Comparison of ENCODE assay signal across 8 mouse cellular contexts in genomic region chr5:130163670-130164069, GRCm38 (mm10). TPM values are rescaled to one million over a fixed set of nuclear protein-coding genes. Genes with fewer than 3 reads are reported as not detected.
A peak's percentile ranks its signal among the peaks of the same experiment; 100 is the strongest.
DNase-seq lines count a peak whose midpoint lies in the region; ATAC-seq and TF ChIP-seq lines count a peak whose summit lies in the region.

No protein-coding gene starts in this region.

- H3K27ac ChIP-seq in midbrain, embryonic 14.5 days (replicated peaks; ENCODE audit: low read depth, low read length), result no peak overlapping the region
- no peak overlapping the region for H3K27ac ChIP-seq in midbrain, embryonic 15.5 days
- H3K27ac ChIP-seq in gastrocnemius, adult 2 months, result no peak overlapping the region
- no peak overlapping the region for H3K27ac ChIP-seq in liver, embryonic 13.5 days

- H3K4me1 ChIP-seq in midbrain, embryonic 14.5 days (ENCODE audit: control insufficient read depth, insufficient read depth, low read length), result no peaks in the 10 kb centered on the region
- no peaks in the 10 kb centered on the region for H3K4me1 ChIP-seq in midbrain, embryonic 15.5 days
- H3K4me1 ChIP-seq in liver, embryonic 13.5 days (replicated peaks), result peaks cover 42% of the 10 kb centered on the region

- 8% methylated on average over 7 of the region's 7 CpGs for WGBS in midbrain, embryonic 14.5 days
- 3% methylated on average over 7 of the region's 7 CpGs for WGBS in midbrain, embryonic 15.5 days
- under 1% methylated on average over 7 of the region's 7 CpGs for WGBS in liver, embryonic 13.5 days (ENCODE audit: insufficient replicate concordance)

- intact Hi-C loops in gastrocnemius, adult 2 months (cut with DNase I), result loop anchor here (2.0 kb wide), 1 partner anchor 139 kb away; no protein-coding TSS in a partner anchor

- ATAC-seq in midbrain, embryonic 14.5 days (ENCODE audit: low FRiP score, low TSS enrichment), result no peak
- no peak for ATAC-seq in midbrain, embryonic 15.5 days (replicated peaks)
- ATAC-seq in liver, embryonic 13.5 days (ENCODE audit: low read depth), result peak; percentile 44; the same call in 1 of the 2 replicates

- H3K4me2 ChIP-seq in midbrain, embryonic 14.5 days (ENCODE audit: low read length), result no peak overlapping the region
- H3K4me2 ChIP-seq in midbrain, embryonic 15.5 days, result no peak overlapping the region
- H3K4me2 ChIP-seq in liver, embryonic 13.5 days, result no peak overlapping the region

- H3K27me3 ChIP-seq in midbrain, embryonic 14.5 days (ENCODE audit: control insufficient read depth, insufficient read depth, low read length), result no peaks in the 10 kb centered on the region
- H3K27me3 ChIP-seq in midbrain, embryonic 15.5 days (replicated peaks), result no peaks in the 10 kb centered on the region
- no peaks in the 10 kb centered on the region for H3K27me3 ChIP-seq in liver, embryonic 13.5 days

- no peak overlapping the region for H3K4me3 ChIP-seq in midbrain, embryonic 14.5 days (replicated peaks; ENCODE audit: low read depth, low read length)
- no peak overlapping the region for H3K4me3 ChIP-seq in midbrain, embryonic 15.5 days
- no peak overlapping the region for H3K4me3 ChIP-seq in gastrocnemius, adult 2 months
- H3K4me3 ChIP-seq in liver, embryonic 13.5 days (replicated peaks), result no peak overlapping the region

- H3K9ac ChIP-seq in midbrain, embryonic 14.5 days (replicated peaks; ENCODE audit: low read length), result no peak overlapping the region
- no peak overlapping the region for H3K9ac ChIP-seq in midbrain, embryonic 15.5 days
- H3K9ac ChIP-seq in liver, embryonic 13.5 days, result no peak overlapping the region

- peak; percentile 82 for DNase-seq in midbrain, embryonic 14.5 days
- DNase-seq in c-Kit-positive CD71-positive TER-119-positive erythroid progenitor cells, embryonic 14.5 days (ENCODE audit: low spot score), result peak; percentile 84
- DNase-seq in gastrocnemius, adult 2 months, result peak; percentile 86
- DNase-seq in kidney, postnatal 14 days, result peak; percentile 84
- DNase-seq in liver, embryonic 13.5 days, result peak; percentile 72
- DNase-seq in retina, postnatal 1 day, result peak; percentile 77
- DNase-seq in thymus, postnatal 25 days, result peak; percentile 73

- no peaks in the 10 kb centered on the region for H3K36me3 ChIP-seq in midbrain, embryonic 14.5 days (ENCODE audit: control insufficient read depth, insufficient read depth, low read length)
- H3K36me3 ChIP-seq in midbrain, embryonic 15.5 days (replicated peaks), result no peaks in the 10 kb centered on the region
- H3K36me3 ChIP-seq in liver, embryonic 13.5 days, result no peaks in the 10 kb centered on the region

- peak; percentile 89 for TF ChIP-seq CTCF in gastrocnemius, adult 2 months (IDR thresholded peaks at IDR 0.05)

- no peaks in the 10 kb centered on the region for H3K9me3 ChIP-seq in midbrain, embryonic 14.5 days (ENCODE audit: control insufficient read depth, low read length)
- no peaks in the 10 kb centered on the region for H3K9me3 ChIP-seq in midbrain, embryonic 15.5 days
- H3K9me3 ChIP-seq in liver, embryonic 13.5 days (replicated peaks), result no peaks in the 10 kb centered on the region

RNA-seq across cellular contexts. Expression of gene Rabgef1, which starts 7.9 kb away (rescaled TPM):
- 38.9 and 40.3 TPM in 2 replicates for polyA plus RNA-seq in midbrain, embryonic 14.5 days (2014; fragmentation: Nextera tagmentation; extraction: Ambion mirVana)
- polyA plus RNA-seq in midbrain, embryonic 15.5 days (2015; fragmentation: Nextera tagmentation; extraction: Ambion mirVana), result 41.1 and 46.4 TPM in 2 replicates
- total RNA-seq in gastrocnemius, adult 2 months (2021), result 100 to 1,000 TPM in 1 of 2 experiments, 10 to 100 TPM in 1; 90.5 to 140 TPM
- polyA plus RNA-seq in liver, embryonic 13.5 days (2015; fragmentation: Nextera tagmentation; extraction: Ambion mirVana), result 26.0 and 30.7 TPM in 2 replicates

RNA-seq across cellular contexts. Expression of gene Kctd7, which starts 19.0 kb away (rescaled TPM):
- 14.8 and 15.5 TPM in 2 replicates for polyA plus RNA-seq in midbrain, embryonic 14.5 days (2014; fragmentation: Nextera tagmentation; extraction: Ambion mirVana)
- polyA plus RNA-seq in midbrain, embryonic 15.5 days (2015; fragmentation: Nextera tagmentation; extraction: Ambion mirVana), result 18.0 and 19.9 TPM in 2 replicates
- 1 to 10 TPM; 2.4 to 2.9 TPM for total RNA-seq in gastrocnemius, adult 2 months (2021)
- 5.5 and 7.1 TPM in 2 replicates for polyA plus RNA-seq in liver, embryonic 13.5 days (2015; fragmentation: Nextera tagmentation; extraction: Ambion mirVana)

RNA-seq across cellular contexts. Expression of gene Tmem248, which starts 53.2 kb away (rescaled TPM):
- polyA plus RNA-seq in midbrain, embryonic 14.5 days (2014; fragmentation: Nextera tagmentation; extraction: Ambion mirVana), result 29.5 and 33.2 TPM in 2 replicates
- polyA plus RNA-seq in midbrain, embryonic 15.5 days (2015; fragmentation: Nextera tagmentation; extraction: Ambion mirVana), result 26.2 and 27.6 TPM in 2 replicates
- 10 to 100 TPM; 42.9 to 46.7 TPM for total RNA-seq in gastrocnemius, adult 2 months (2021)
- 30.7 and 34.4 TPM in 2 replicates for polyA plus RNA-seq in liver, embryonic 13.5 days (2015; fragmentation: Nextera tagmentation; extraction: Ambion mirVana)
